Mouse (Mus musculus) heart, embryonic 11.5 days (tissue): ENCODE measurements at regions not wholly inside any gene's neighbourhood (a gene's known extent, or its start where the extent isn't known, plus 50 kb on each side); places are given as distances from the start of the nearest gene placed in this dataset.

Source experiments
- ATAC-seq: fragments of 200-750 bp; cut with Nextera tagmentation; replicated peaks from 2 replicates; pipeline ENCODE4 v1.8.0; 2017; ENCODE audit warnings: moderate library complexity; ENCODE audit not compliant: insufficient number of reproducible peaks, low FRiP score, low TSS enrichment
- H3K27ac ChIP-seq: fragments of 300-500 bp; sonication (generic); 2 replicates; pipeline ENCODE4 v1.5.1; 2014; ENCODE audit warnings: mild to moderate bottlenecking, low read depth, low read length
- H3K27me3 ChIP-seq: fragments of 300-500 bp; sonication (generic); 2 replicates; pipeline ENCODE4 v1.6.1; 2014; ENCODE audit warnings: mild to moderate bottlenecking, low read length, mixed read lengths; ENCODE audit not compliant: control insufficient read depth, insufficient read depth
- H3K36me3 ChIP-seq: fragments of 300-500 bp; sonication (generic); 2 replicates; pipeline ENCODE4 v1.6.1; 2014; ENCODE audit warnings: mild to moderate bottlenecking, low read length, moderate library complexity, mixed read lengths; ENCODE audit not compliant: control insufficient read depth, insufficient read depth
- H3K4me1 ChIP-seq: fragments of 300-500 bp; sonication (generic); 2 replicates; pipeline ENCODE4 v1.6.1; 2014; ENCODE audit warnings: low read length; ENCODE audit not compliant: control insufficient read depth, insufficient read depth
- H3K4me2 ChIP-seq: fragments of 300-500 bp; sonication (generic); 2 replicates; pipeline ENCODE4 v1.6.1; 2014; ENCODE audit warnings: mild to moderate bottlenecking, moderate library complexity
- H3K4me3 ChIP-seq: fragments of 300-500 bp; sonication (generic); 2 replicates; pipeline ENCODE4 v1.5.1; 2014; ENCODE audit warnings: low read depth, low read length
- H3K9ac ChIP-seq: fragments of 300-500 bp; sonication (generic); 2 replicates; pipeline ENCODE4 v1.6.1; 2014; ENCODE audit warnings: mild to moderate bottlenecking, low read depth, low read length, moderate library complexity
- H3K9me3 ChIP-seq: fragments of 300-500 bp; sonication (generic); replicated peaks from 2 replicates; pipeline ENCODE4 v1.6.1; 2016; ENCODE audit warnings: low read length; ENCODE audit not compliant: control insufficient read depth
- WGBS: fragments of 180-500 bp; shearing (Covaris S2); extraction: QIAGEN DNeasy Blood & Tissue Kit; methylation state at CpG from one replicate; pipeline ENCODE4 v1.1.7; 2014; ENCODE audit not compliant: insufficient replicate concordance; 5-methylcytosine and 5-hydroxymethylcytosine counted together

- no peak for ATAC-seq
- 75% methylated on average over 3 of the region's 3 CpGs for WGBS
- Histone ChIP-seq H3K36me3 (no peaks in the 10 kb centered on the region), H3K27me3 (no peaks in the 10 kb centered on the region), H3K27ac (no peak overlapping the region), H3K4me1 (0 out of 2 replicates have a peak, but pooled peaks cover 3% of the 10 kb centered on the region), H3K4me3 (no peak overlapping the region), H3K9ac (no peak overlapping the region), H3K9me3 (no peaks in the 10 kb centered on the region), H3K4me2 (no peak overlapping the region)
These were observed 56.2 kb upstream of the Kitl start for GRCm38 (mm10) chr10:99959279-99959678.

- Histone ChIP-seq H3K27ac (no peak overlapping the region), H3K9ac (no peak overlapping the region), H3K36me3 (no peaks in the 10 kb centered on the region), H3K9me3 (no peaks in the 10 kb centered on the region), H3K4me2 (no peak overlapping the region), H3K4me1 (no peaks in the 10 kb centered on the region), H3K27me3 (no peaks in the 10 kb centered on the region), H3K4me3 (no peak overlapping the region)
- 81% methylated on average over 7 of the region's 7 CpGs for WGBS
- no peak for ATAC-seq
These were observed 62.9 kb upstream of the Kitl start for GRCm38 (mm10) chr10:99952486-99952885.

GRCm38 (mm10) chr10:99951718-99952117 is 63.7 kb upstream of the Kitl start:
- no peak for ATAC-seq

GRCm38 (mm10) chr10:99951316-99951715 is 64.1 kb upstream of the Kitl start:
- no peaks in the 10 kb centered on the region for H3K9me3 ChIP-seq
- WGBS, result 86% methylated on average over 6 of the region's 6 CpGs
- H3K4me3 ChIP-seq, result no peak overlapping the region
- no peaks in the 10 kb centered on the region for H3K36me3 ChIP-seq
- no peak overlapping the region for H3K27ac ChIP-seq
- H3K9ac ChIP-seq, result no peak overlapping the region
- H3K27me3 ChIP-seq, result no peaks in the 10 kb centered on the region
- no peak overlapping the region for H3K4me2 ChIP-seq
- no peak for ATAC-seq
- no peaks in the 10 kb centered on the region for H3K4me1 ChIP-seq

More at GRCm38 (mm10) chr10:99951718-99952117, 63.7 kb upstream of the Kitl start:
- WGBS, result 68% methylated on average over 4 of the region's 4 CpGs
- Histone ChIP-seq H3K36me3 (no peaks in the 10 kb centered on the region), H3K4me2 (no peak overlapping the region), H3K27ac (no peak overlapping the region), H3K9me3 (no peaks in the 10 kb centered on the region), H3K4me1 (no peaks in the 10 kb centered on the region), H3K27me3 (no peaks in the 10 kb centered on the region), H3K9ac (no peak overlapping the region), H3K4me3 (no peak overlapping the region)

- ATAC-seq, result no peak
- Histone ChIP-seq H3K27ac (no peak overlapping the region), H3K36me3 (no peaks in the 10 kb centered on the region), H3K4me2 (no peak overlapping the region), H3K9ac (no peak overlapping the region), H3K9me3 (no peaks in the 10 kb centered on the region), H3K4me3 (no peak overlapping the region), H3K27me3 (no peaks in the 10 kb centered on the region), H3K4me1 (no peaks in the 10 kb centered on the region)
- WGBS, result 65% methylated on average over 3 of the region's 3 CpGs
These were observed 66.7 kb upstream of the Kitl start for GRCm38 (mm10) chr10:99948740-99949139.

GRCm38 (mm10) chr10:99945418-99945817 is 70.0 kb upstream of the Kitl start:
- Histone ChIP-seq H3K27me3 (no peaks in the 10 kb centered on the region), H3K4me2 (no peak overlapping the region), H3K4me1 (no peaks in the 10 kb centered on the region), H3K27ac (no peak overlapping the region), H3K9ac (no peak overlapping the region), H3K36me3 (no peaks in the 10 kb centered on the region), H3K4me3 (no peak overlapping the region), H3K9me3 (no peaks in the 10 kb centered on the region)
- 81% methylated on average over 3 of the region's 3 CpGs for WGBS
- ATAC-seq, result no peak

GRCm38 (mm10) chr10:99941665-99942064 is 73.8 kb upstream of the Kitl start:
- no peaks in the 10 kb centered on the region for H3K27me3 ChIP-seq
- no peaks in the 10 kb centered on the region for H3K4me1 ChIP-seq
- H3K9me3 ChIP-seq, result no peaks in the 10 kb centered on the region
- 82% methylated on average over 11 of the region's 11 CpGs for WGBS
- no peak overlapping the region for H3K4me2 ChIP-seq
- no peak overlapping the region for H3K4me3 ChIP-seq
- no peak overlapping the region for H3K27ac ChIP-seq
- no peak overlapping the region for H3K9ac ChIP-seq
- H3K36me3 ChIP-seq, result no peaks in the 10 kb centered on the region
- no peak for ATAC-seq

- Histone ChIP-seq H3K4me3 (no peak overlapping the region), H3K36me3 (no peaks in the 10 kb centered on the region), H3K27ac (no peak overlapping the region), H3K9me3 (no peaks in the 10 kb centered on the region), H3K4me2 (no peak overlapping the region), H3K9ac (no peak overlapping the region), H3K4me1 (no peaks in the 10 kb centered on the region), H3K27me3 (no peaks in the 10 kb centered on the region)
- WGBS, result 82% methylated on average over 6 of the region's 6 CpGs
- no peak for ATAC-seq
These were observed 76.5 kb upstream of the Kitl start for GRCm38 (mm10) chr10:99938901-99939300.

- Histone ChIP-seq H3K9ac (no peak overlapping the region), H3K9me3 (no peaks in the 10 kb centered on the region), H3K27me3 (no peaks in the 10 kb centered on the region), H3K36me3 (no peaks in the 10 kb centered on the region), H3K4me2 (no peak overlapping the region), H3K27ac (no peak overlapping the region), H3K4me3 (no peak overlapping the region), H3K4me1 (no peaks in the 10 kb centered on the region)
- ATAC-seq, result no peak
- WGBS, result 85% methylated on average over 1 of the region's 1 CpGs
These were observed 77.4 kb upstream of the Kitl start for GRCm38 (mm10) chr10:99937921-99938618.
